Comparison of ENCODE assay signal across 27 mouse cellular contexts in genomic region chr16:24118487-24118886, GRCm38 (mm10).
"Had no signal": no experiment of that assay in that cellular context is flagged by ENCODE, and none has a peak within 500 bp of the region (broad histone marks: within the 10 kb centered on the region; RNA-seq: fewer than 3 reads in every experiment).

No protein-coding gene starts in this region.

- H3K4me1 ChIP-seq: heart, embryonic 10.5 days; heart, embryonic 12.5 days; hindbrain, embryonic 10.5 days; hindbrain, embryonic 12.5 days; intestine, embryonic 15.5 days; kidney, embryonic 15.5 days; limb, embryonic 10.5 days; limb, embryonic 12.5 days had no signal

- ATAC-seq: hindbrain, embryonic 16.5 days; inflammation-experienced regulatory T-cells, adult 6 months; intestine, embryonic 15.5 days had no signal

- H3K4me2 ChIP-seq: heart, embryonic 12.5 days; hindbrain, embryonic 12.5 days; hindbrain, embryonic 14.5 days; intestine, embryonic 15.5 days; kidney, embryonic 15.5 days; limb, embryonic 12.5 days; liver, embryonic 11.5 days had no signal

- DNase-seq: gastrocnemius, adult 2 months; gastrocnemius, postnatal 10 days; gastrocnemius, postnatal 25 days; heart, adult 18-20 months; heart, postnatal 10 days; heart, postnatal 4 days; kidney, adult 11 months; kidney, adult 2 months; kidney, adult 9 months; kidney, postnatal 14 days; kidney, postnatal 36 days; liver had no signal

- H3K27me3 ChIP-seq: heart, embryonic 12.5 days; hindbrain, embryonic 12.5 days; intestine, embryonic 15.5 days; kidney, embryonic 15.5 days; limb, embryonic 12.5 days had no signal

- H3K27ac ChIP-seq: gastrocnemius, adult 2 months; heart, embryonic 10.5 days; hindbrain, embryonic 10.5 days; hindbrain, embryonic 12.5 days; hindbrain, embryonic 14.5 days; intestine, embryonic 15.5 days; kidney, embryonic 15.5 days; kidney, postnatal 0 days; layer of hippocampus, adult 2 months; left cerebral cortex, adult 2 months; limb, embryonic 10.5 days; limb, embryonic 12.5 days had no signal

- H3K4me3 ChIP-seq: gastrocnemius, adult 2 months; heart, embryonic 10.5 days; heart, embryonic 12.5 days; hindbrain, embryonic 10.5 days; hindbrain, embryonic 12.5 days; intestine, embryonic 15.5 days; kidney, embryonic 15.5 days; layer of hippocampus, adult 2 months; left cerebral cortex, adult 2 months; limb, embryonic 10.5 days; limb, embryonic 12.5 days had no signal

- H3K9me3 ChIP-seq: heart, embryonic 10.5 days; heart, embryonic 12.5 days; hindbrain, embryonic 10.5 days; hindbrain, embryonic 12.5 days; intestine, embryonic 15.5 days; kidney, embryonic 15.5 days; limb, embryonic 10.5 days; limb, embryonic 12.5 days had no signal

- H3K36me3 ChIP-seq: heart, embryonic 10.5 days; heart, embryonic 12.5 days; hindbrain, embryonic 10.5 days; hindbrain, embryonic 12.5 days; intestine, embryonic 15.5 days; kidney, embryonic 15.5 days; limb, embryonic 10.5 days; limb, embryonic 12.5 days had no signal

- H3K9ac ChIP-seq: heart, embryonic 12.5 days; hindbrain, embryonic 12.5 days; hindbrain, embryonic 14.5 days; intestine, embryonic 15.5 days; kidney, embryonic 15.5 days; limb, embryonic 12.5 days had no signal
